Mouse (Mus musculus) monocyte, adult 5-6 weeks (primary cell): ENCODE results near the gene Pigv. TPM values are rescaled to one million over a fixed set of nuclear protein-coding genes. Genes with fewer than 3 reads are reported as not detected.

Experiments used
- ATAC-seq: fragments of 153-309, 156-312 bp; replicated peaks from 2 replicates; pipeline ENCODE4 v1.8.0; 2017; ENCODE audit warnings: mild to moderate bottlenecking; ENCODE audit not compliant: low TSS enrichment, insufficient number of reproducible peaks, severe bottlenecking, poor library complexity, low FRiP score
- total RNA-seq: library from RNA; stranded (forward); fragments of 200-1000, 200-491, 200-594 nt; gene quantifications from 3 replicates; pipeline ENCODE4 v1.2.3, GENCODE M21; 2017

Pigv gene
- total RNA-seq, 1 experiment from 2014 or later, result 5.7 TPM

GRCm38 (mm10) chr4:133675594-133676016, 3.2 kb upstream of the Pigv start:
- ATAC-seq, result 0 out of 2 replicates have a peak, but pooled peaks have one; percentile 9

DNA sequence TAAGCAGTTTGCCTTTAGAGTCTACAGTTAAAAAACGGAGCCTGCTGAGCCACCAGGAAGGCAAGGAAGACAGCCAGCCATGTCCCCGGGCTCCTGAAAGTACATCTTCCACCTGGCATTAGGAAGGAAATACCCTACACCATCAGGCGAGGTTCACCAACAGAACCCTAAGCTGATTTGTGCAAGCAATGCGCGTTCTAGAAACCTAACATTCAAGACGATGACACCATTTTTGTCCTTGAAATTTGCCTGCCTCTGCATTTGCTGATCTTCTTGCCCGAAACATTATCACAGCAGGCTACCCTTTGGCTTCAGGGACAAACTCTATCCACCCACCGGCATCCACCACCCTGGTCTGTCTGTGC, 1.9 kb upstream of the Pigv start:
- no peak for ATAC-seq

- no peak for ATAC-seq
These were observed 1.4 kb upstream of the Pigv start for GRCm38 (mm10) chr4:133673666-133674330.

- peak; percentile 2; the same call in 1 of the 2 replicates for ATAC-seq
These were observed 599 bp upstream of the Pigv start for GRCm38 (mm10) chr4:133672845-133673647.

DNA sequence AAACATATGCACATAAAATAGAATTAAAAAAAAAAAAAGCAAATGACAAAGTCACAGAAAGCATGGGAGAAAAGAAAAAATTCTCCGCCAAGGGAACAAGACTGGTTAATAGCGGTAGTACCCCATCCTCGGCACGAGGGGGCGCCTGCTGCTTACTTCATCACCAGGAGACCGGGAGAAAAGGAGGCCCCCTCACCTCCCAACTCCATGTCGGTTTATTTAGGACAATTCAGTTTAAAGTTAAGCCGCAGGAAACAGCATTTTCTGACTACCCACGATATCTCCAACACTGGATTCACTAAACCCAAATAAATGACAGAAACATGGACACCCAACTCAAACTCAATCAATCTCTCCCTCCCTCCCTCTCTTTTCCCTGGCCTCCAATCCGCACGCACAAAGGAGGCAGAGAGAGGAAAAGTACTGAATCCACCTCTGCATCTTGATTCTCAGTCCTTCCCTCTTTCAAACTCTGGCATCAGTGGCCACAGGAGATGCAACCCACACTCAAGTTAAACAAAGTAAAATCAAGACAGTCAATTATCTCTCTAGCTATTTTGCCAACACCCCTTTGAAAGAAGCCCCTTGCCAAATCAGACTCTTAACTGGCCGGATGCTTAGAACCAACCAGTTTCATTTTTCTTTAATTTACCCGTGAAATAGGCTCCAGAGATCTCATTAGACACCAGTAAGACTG, 1.1 kb downstream of the Pigv start:
- ATAC-seq, result peak; percentile 29; the same call in 1 of the 2 replicates

DNA sequence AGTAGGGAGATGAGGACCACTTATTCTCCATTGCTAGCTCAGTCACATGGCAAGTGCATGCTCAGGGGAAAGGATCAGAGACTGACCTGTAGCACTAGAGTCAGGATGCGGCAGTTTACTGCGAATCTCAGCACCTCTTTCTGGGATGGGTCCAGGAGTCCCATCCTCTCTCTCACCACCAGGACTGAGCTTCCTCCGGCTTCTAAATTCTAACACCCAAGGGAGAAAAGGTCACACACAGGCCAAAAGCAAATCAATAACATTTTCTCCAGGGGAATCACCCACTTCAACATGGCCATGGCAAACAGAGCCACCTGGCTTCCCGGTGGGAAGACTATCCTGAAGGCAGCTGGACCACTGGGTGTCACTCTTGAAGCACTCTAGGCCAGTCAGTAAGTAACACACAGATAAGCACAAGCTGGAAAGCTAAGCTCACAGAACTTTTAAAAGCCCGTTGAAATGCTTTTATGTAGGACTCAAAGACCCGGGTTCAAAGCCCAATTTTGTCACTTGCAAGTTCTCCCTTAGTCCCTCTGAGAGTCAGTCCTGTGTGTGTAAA, 2.7 kb downstream of the Pigv start:
- ATAC-seq, result no peak

GRCm38 (mm10) chr4:133668537-133668936, 3.9 kb downstream of the Pigv start:
- ATAC-seq, result no peak

- peak; percentile 72 for ATAC-seq
These were observed 6.2 kb downstream of the Pigv start for GRCm38 (mm10) chr4:133666199-133666598.

- ATAC-seq, result no peak
These were observed 7.3 kb downstream of the Pigv start for GRCm38 (mm10) chr4:133665118-133665517.

- ATAC-seq, result no peak
These were observed 9.5 kb downstream of the Pigv start for GRCm38 (mm10) chr4:133662945-133663344.

DNA sequence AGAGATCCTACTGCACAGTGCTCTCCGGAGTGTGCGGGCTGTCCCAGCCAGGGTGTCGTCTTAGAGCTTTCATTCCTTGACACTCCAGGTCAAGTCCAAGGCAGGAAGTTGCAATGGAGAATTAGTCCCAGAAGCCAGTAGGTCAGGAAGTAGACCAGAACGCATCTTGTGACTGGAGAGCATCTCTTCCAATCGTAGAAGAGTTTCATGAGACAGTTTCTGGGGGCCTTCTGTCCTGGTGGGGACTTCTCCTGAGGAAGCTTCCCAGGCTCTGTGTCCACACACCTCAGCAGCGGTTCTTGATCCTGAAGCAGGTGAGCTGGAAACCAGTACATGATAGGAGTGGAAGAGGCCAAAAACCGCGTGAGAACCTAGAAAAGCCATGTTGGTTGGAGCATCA, 10.0 kb downstream of the Pigv start:
- no peak for ATAC-seq

DNA sequence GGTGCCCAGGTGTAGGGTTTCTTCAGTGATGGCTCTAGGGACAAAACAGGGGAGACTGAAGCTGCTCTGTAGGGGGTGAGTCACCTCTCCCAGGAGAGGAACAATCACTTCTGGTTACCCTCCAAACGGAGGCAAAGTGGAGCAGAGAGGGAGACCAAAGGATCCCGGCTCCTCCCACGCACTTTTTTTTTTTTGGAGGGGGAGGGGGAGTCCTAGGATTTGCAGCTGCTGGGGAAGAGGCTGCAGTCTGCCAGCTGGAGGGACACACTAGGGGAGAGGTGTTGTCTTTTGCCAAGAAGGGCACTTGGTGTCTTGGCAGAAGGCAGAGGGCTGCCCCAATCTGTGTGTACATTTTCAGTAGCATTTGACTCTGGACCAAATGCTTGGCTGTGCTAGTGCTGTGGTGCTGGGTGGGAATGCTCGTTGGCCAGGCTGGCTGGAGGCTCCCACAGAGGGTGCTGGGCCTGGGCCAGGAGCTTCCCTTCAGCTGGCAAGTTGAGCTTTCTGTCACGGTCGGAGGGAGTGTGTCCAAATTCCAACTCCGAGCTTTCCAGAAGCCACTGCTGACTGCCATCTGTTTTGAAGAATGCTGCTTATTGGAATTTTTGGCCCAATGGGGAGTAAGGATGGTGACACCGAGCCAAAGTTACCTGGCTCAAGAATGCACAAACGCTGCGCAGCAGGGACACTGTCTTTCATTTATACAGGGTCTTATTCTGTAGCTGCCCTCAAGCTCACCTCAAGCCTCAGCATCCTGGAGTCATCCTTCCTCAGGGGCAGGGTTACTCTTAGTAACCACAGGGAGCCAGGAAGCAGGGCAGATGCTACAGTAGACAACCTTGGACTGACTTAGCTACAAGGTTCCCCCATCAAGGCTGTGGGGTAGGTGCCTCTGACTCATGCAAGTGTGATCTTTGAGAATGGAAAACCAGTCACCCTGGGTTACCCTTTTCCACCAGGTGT, 12.0 kb downstream of the Pigv start:
- ATAC-seq, result no peak; the same call in 1 of the 2 replicates

- ATAC-seq, result peak; percentile 77
These were observed 12.8 kb downstream of the Pigv start for GRCm38 (mm10) chr4:133659497-133660192.

DNA sequence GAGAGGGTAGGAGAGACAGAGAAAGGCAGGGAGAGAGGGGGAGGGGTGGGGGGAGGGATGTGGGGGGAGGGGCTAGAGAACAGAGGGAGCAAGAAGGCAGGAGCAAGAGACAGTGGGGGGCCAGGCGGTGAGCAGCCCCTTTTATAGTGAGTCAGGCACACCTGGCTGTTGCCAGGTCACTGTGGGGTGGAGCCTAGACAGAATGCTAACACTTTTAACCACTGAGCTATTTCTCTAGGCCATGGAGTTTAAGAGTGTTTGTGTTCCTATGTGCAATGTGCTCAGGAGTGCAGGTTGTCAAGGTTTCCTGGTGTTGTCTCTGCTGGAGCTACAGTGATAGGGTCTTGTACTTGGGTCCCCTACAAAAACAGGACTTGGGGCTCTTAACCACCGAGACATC, 13.7 kb downstream of the Pigv start:
- ATAC-seq, result no peak

DNA sequence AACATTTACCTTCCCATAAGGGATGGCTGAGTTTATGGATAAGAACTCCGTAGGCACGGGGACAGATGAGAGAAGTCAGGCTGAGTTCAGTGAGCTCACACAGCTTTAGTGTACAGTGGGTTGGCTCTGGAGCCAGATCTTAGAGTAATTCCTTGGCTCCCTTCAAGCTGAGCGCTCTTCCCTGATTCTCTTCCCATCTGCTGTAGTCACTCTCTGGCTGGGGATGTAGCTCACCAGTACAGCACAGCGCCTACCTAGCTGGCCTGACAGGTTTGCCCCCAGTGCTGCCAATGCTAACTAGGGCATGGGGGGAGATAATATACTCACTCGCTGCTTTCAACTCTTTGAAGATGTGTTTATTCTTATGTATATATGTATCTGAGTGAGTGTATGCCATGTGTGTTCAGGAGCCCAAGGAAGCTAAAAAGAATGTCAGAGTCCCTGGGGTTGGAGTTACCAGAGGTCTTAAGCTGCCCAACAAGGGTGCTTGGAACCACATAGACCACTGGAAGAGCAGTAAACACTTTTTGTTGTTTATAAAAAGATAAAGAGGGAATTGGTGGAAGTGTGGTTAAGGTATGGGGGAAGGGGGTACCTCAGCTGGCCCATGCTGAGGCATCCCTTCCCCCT, 14.5 kb downstream of the Pigv start:
- ATAC-seq, result no peak

GRCm38 (mm10) chr4:133656997-133657396, 15.4 kb downstream of the Pigv start:
- no peak for ATAC-seq

DNA sequence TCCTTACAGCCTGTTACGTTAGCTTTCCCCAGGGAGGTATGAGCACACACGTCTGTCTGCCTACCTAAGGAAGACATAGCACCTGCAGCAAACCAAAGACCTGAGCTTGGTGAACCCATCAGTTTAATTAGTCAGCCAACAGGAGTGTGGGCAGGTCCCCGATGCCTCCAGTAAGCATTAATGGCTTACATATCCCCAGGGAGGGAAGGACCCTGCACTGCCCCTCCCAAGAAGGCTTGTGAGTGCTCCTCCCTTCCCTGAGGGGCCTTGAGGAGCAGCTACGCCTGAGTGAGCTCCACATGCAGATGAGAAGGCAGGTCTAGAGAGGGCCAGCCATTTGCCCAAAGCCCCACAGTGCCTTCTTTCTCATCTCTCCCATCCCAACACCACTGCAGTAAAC, 16.2 kb downstream of the Pigv start:
- ATAC-seq, result no peak
